Mouse (Mus musculus): ENCODE data around the gene Gpr3. TPM values are rescaled to one million over a fixed set of nuclear protein-coding genes. Genes with fewer than 3 reads are reported as not detected.
A peak's percentile ranks its signal among the peaks of the same experiment; 100 is the strongest.

The Gpr3 gene
- polyA plus RNA-seq, 1 experiment from 2014 or later, result 2.0 TPM

- H3K36me3 ChIP-seq (replicated peaks), result peaks cover 11% of the 10 kb centered on the region; the same call in 1 of the 2 replicates
- H3K27me3 ChIP-seq (replicated peaks), result no peaks in the 10 kb centered on the region
Measured at GRCm38 (mm10) chr4:133194482-133194881, 17.9 kb downstream of the Gpr3 start.

GRCm38 (mm10) chr4:133189396-133189795 lies 22.9 kb downstream of the Gpr3 start:
- Histone ChIP-seq H3K27ac (no peak overlapping the region), H3K27me3 (replicated peaks) (no peaks in the 10 kb centered on the region), H3K4me1 (0 out of 2 replicates have a peak, but pooled peaks cover 4% of the 10 kb centered on the region), H3K9me3 (no peaks in the 10 kb centered on the region), H3K36me3 (replicated peaks) (peaks cover 14% of the 10 kb centered on the region; the same call in 1 of the 2 replicates), H3K4me3 (no peak overlapping the region), H3K4me2 (no peak overlapping the region), H3K9ac (no peak overlapping the region)
- ATAC-seq (replicated peaks), result no peak
- 56% methylated on average over 10 of the region's 10 CpGs for WGBS

More at GRCm38 (mm10) chr4:133194482-133194881, 17.9 kb downstream of the Gpr3 start:
- H3K4me3 ChIP-seq, result no peak overlapping the region
- no peak for ATAC-seq (replicated peaks)
- 90% methylated on average over 11 of the region's 11 CpGs for WGBS
- no peak overlapping the region for H3K27ac ChIP-seq
- no peak overlapping the region for H3K4me2 ChIP-seq
- H3K9me3 ChIP-seq, result no peaks in the 10 kb centered on the region
- no peak overlapping the region for H3K9ac ChIP-seq
- peaks cover 38% of the 10 kb centered on the region for H3K4me1 ChIP-seq

GRCm38 (mm10) chr4:133186856-133187255 lies 25.5 kb downstream of the Gpr3 start:
- H3K4me2 ChIP-seq, result no peak overlapping the region
- no peaks in the 10 kb centered on the region for H3K27me3 ChIP-seq (replicated peaks)
- peaks cover 6% of the 10 kb centered on the region; the same call in 1 of the 2 replicates for H3K36me3 ChIP-seq (replicated peaks)
- no peak overlapping the region for H3K9ac ChIP-seq
- ATAC-seq (replicated peaks), result no peak
- 95% methylated on average over 5 of the region's 5 CpGs for WGBS
- H3K4me3 ChIP-seq, result no peak overlapping the region
- H3K27ac ChIP-seq, result no peak overlapping the region
- no peaks in the 10 kb centered on the region for H3K9me3 ChIP-seq
- H3K4me1 ChIP-seq, result 0 out of 2 replicates have a peak, but pooled peaks cover 11% of the 10 kb centered on the region

- Histone ChIP-seq H3K27ac (no peak overlapping the region), H3K27me3 (replicated peaks) (no peaks in the 10 kb centered on the region), H3K4me1 (0 out of 2 replicates have a peak, but pooled peaks cover 11% of the 10 kb centered on the region), H3K4me3 (no peak overlapping the region), H3K9me3 (no peaks in the 10 kb centered on the region), H3K9ac (no peak overlapping the region), H3K4me2 (no peak overlapping the region), H3K36me3 (replicated peaks) (0 out of 2 replicates have a peak, but pooled peaks cover 3% of the 10 kb centered on the region)
- no peak for ATAC-seq (replicated peaks)
- 89% methylated on average over 8 of the region's 8 CpGs for WGBS
Measured at GRCm38 (mm10) chr4:133185893-133186292, 26.4 kb downstream of the Gpr3 start.

- H3K4me2 ChIP-seq, result no peak overlapping the region
- 44% methylated on average over 15 of the region's 15 CpGs for WGBS
- ATAC-seq (replicated peaks), result no peak
- H3K9ac ChIP-seq, result no peak overlapping the region
- no peaks in the 10 kb centered on the region for H3K9me3 ChIP-seq
- no peak overlapping the region for H3K4me3 ChIP-seq
- H3K27me3 ChIP-seq (replicated peaks), result no peaks in the 10 kb centered on the region
- H3K4me1 ChIP-seq, result 0 out of 2 replicates have a peak, but pooled peaks cover 11% of the 10 kb centered on the region
- H3K27ac ChIP-seq, result peak overlapping the region; percentile 18
- H3K36me3 ChIP-seq (replicated peaks), result 0 out of 2 replicates have a peak, but pooled peaks cover 3% of the 10 kb centered on the region
Measured at GRCm38 (mm10) chr4:133184898-133185665, 27.3 kb downstream of the Gpr3 start.

- Histone ChIP-seq H3K4me2 (no peak overlapping the region), H3K27ac (no peak overlapping the region), H3K4me1 (0 out of 2 replicates have a peak, but pooled peaks cover 11% of the 10 kb centered on the region), H3K27me3 (replicated peaks) (no peaks in the 10 kb centered on the region), H3K9ac (no peak overlapping the region), H3K4me3 (no peak overlapping the region), H3K9me3 (no peaks in the 10 kb centered on the region), H3K36me3 (replicated peaks) (0 out of 2 replicates have a peak, but pooled peaks cover 3% of the 10 kb centered on the region)
- no peak for ATAC-seq (replicated peaks)
- 62% methylated on average over 14 of the region's 14 CpGs for WGBS
Measured at GRCm38 (mm10) chr4:133184031-133184897, 28.1 kb downstream of the Gpr3 start.

GRCm38 (mm10) chr4:133182439-133183033 lies 29.8 kb downstream of the Gpr3 start:
- Histone ChIP-seq H3K36me3 (replicated peaks) (0 out of 2 replicates have a peak, but pooled peaks cover under 1% of the 10 kb centered on the region), H3K9me3 (no peaks in the 10 kb centered on the region), H3K9ac (no peak overlapping the region), H3K27ac (no peak overlapping the region), H3K27me3 (replicated peaks) (no peaks in the 10 kb centered on the region), H3K4me3 (no peak overlapping the region), H3K4me2 (no peak overlapping the region), H3K4me1 (peaks cover 11% of the 10 kb centered on the region; the same call in 1 of the 2 replicates)
- no peak for ATAC-seq (replicated peaks)
- WGBS, result 95% methylated on average over 8 of the region's 8 CpGs

GRCm38 (mm10) chr4:133179258-133179657 lies 33.1 kb downstream of the Gpr3 start:
- H3K4me1 ChIP-seq, result peaks cover 28% of the 10 kb centered on the region
- WGBS, result 96% methylated on average over 7 of the region's 7 CpGs
- H3K4me3 ChIP-seq, result no peak overlapping the region
- H3K9me3 ChIP-seq, result no peaks in the 10 kb centered on the region
- no peak overlapping the region for H3K9ac ChIP-seq
- H3K36me3 ChIP-seq (replicated peaks), result no peaks in the 10 kb centered on the region
- no peak for ATAC-seq (replicated peaks)
- no peaks in the 10 kb centered on the region for H3K27me3 ChIP-seq (replicated peaks)
- H3K4me2 ChIP-seq, result no peak overlapping the region
- no peak overlapping the region for H3K27ac ChIP-seq

- no peak for ATAC-seq (replicated peaks)
- no peak overlapping the region for H3K9ac ChIP-seq
- H3K36me3 ChIP-seq (replicated peaks), result no peaks in the 10 kb centered on the region
- H3K4me3 ChIP-seq, result no peak overlapping the region
- no peaks in the 10 kb centered on the region for H3K9me3 ChIP-seq
- H3K4me1 ChIP-seq, result peaks cover 22% of the 10 kb centered on the region
- no peaks in the 10 kb centered on the region for H3K27me3 ChIP-seq (replicated peaks)
- H3K27ac ChIP-seq, result no peak overlapping the region
- H3K4me2 ChIP-seq, result no peak overlapping the region
- WGBS, result 90% methylated on average over 5 of the region's 5 CpGs
Measured at GRCm38 (mm10) chr4:133178305-133178704, 34.0 kb downstream of the Gpr3 start.

- no peaks in the 10 kb centered on the region for H3K36me3 ChIP-seq (replicated peaks)
- H3K9me3 ChIP-seq, result no peaks in the 10 kb centered on the region
- no peaks in the 10 kb centered on the region for H3K27me3 ChIP-seq (replicated peaks)
- H3K9ac ChIP-seq, result peak overlapping the region; percentile 16; the same call in 1 of the 2 replicates
- WGBS, result 45% methylated on average over 18 of the region's 18 CpGs
- H3K27ac ChIP-seq, result peak overlapping the region; percentile 71
- H3K4me3 ChIP-seq, result no peak overlapping the region
- peaks cover 25% of the 10 kb centered on the region for H3K4me1 ChIP-seq
- ATAC-seq (replicated peaks), result peak; percentile 84; the same call in 1 of the 2 replicates
- peak overlapping the region; percentile 20 for H3K4me2 ChIP-seq
Measured at GRCm38 (mm10) chr4:133176761-133177403, 35.5 kb downstream of the Gpr3 start.

GRCm38 (mm10) chr4:133175998-133176760 lies 36.2 kb downstream of the Gpr3 start:
- Histone ChIP-seq H3K27ac (peak overlapping the region; percentile 71), H3K4me2 (peak overlapping the region; percentile 20), H3K27me3 (replicated peaks) (no peaks in the 10 kb centered on the region), H3K9ac (peak overlapping the region; percentile 16; the same call in 1 of the 2 replicates), H3K4me3 (no peak overlapping the region), H3K36me3 (replicated peaks) (no peaks in the 10 kb centered on the region), H3K4me1 (peaks cover 25% of the 10 kb centered on the region), H3K9me3 (no peaks in the 10 kb centered on the region)
- ATAC-seq (replicated peaks), result peak; percentile 37; the same call in 1 of the 2 replicates
- WGBS, result 42% methylated on average over 14 of the region's 14 CpGs

Measured in midbrain, embryonic 15.5 days (tissue).